ENCODE assay signal across 14 mouse cellular contexts in genomic region chr2:168613092-168613880, GRCm38 (mm10). TPM values are rescaled to one million over a fixed set of nuclear protein-coding genes. Genes with fewer than 3 reads are reported as not detected.
DNase-seq lines count a peak whose midpoint lies in the region; ATAC-seq and TF ChIP-seq lines count a peak whose summit lies in the region.
"Had no signal": no experiment of that assay in that cellular context is flagged by ENCODE, and none has a peak within 500 bp of the region (broad histone marks: within the 10 kb centered on the region; RNA-seq: fewer than 3 reads in every experiment).

No protein-coding gene starts in this region.

- H3ac ChIP-seq in myocyte (ENCODE audit: control insufficient read depth, insufficient read length) = no peak overlapping the region

- H3K36me3 ChIP-seq in intestine, embryonic 15.5 days = no peaks in the 10 kb centered on the region
- no peaks in the 10 kb centered on the region for H3K36me3 ChIP-seq in intestine, postnatal 0 days (ENCODE audit: control insufficient read depth, insufficient read depth)
- H3K36me3 ChIP-seq in midbrain, embryonic 10.5 days = no peaks in the 10 kb centered on the region
- no peaks in the 10 kb centered on the region for H3K36me3 ChIP-seq in midbrain, embryonic 15.5 days (replicated peaks)
- no peaks in the 10 kb centered on the region for H3K36me3 ChIP-seq in embryonic facial prominence, embryonic 15.5 days
- no peaks in the 10 kb centered on the region for H3K36me3 ChIP-seq in myocyte (ENCODE audit: control insufficient read depth, insufficient read depth)
- H3K36me3 ChIP-seq: liver, embryonic 12.5 days; midbrain, embryonic 12.5 days had no signal

- no peak overlapping the region for H3K27ac ChIP-seq in intestine, embryonic 15.5 days
- H3K27ac ChIP-seq in intestine, postnatal 0 days (ENCODE audit: low read depth, low read length) = no peak overlapping the region
- peak overlapping the region; percentile 60 for H3K27ac ChIP-seq in midbrain, embryonic 10.5 days (replicated peaks)
- H3K27ac ChIP-seq in midbrain, embryonic 15.5 days = no peak overlapping the region
- peak overlapping the region; percentile 75 for H3K27ac ChIP-seq in embryonic facial prominence, embryonic 15.5 days (replicated peaks)
- H3K27ac ChIP-seq: hindbrain, postnatal 0 days; liver, embryonic 12.5 days; midbrain, embryonic 12.5 days had no signal

- H3K4me1 ChIP-seq in intestine, embryonic 15.5 days (replicated peaks) = peaks cover 22% of the 10 kb centered on the region
- 0 out of 2 replicates have a peak, but pooled peaks cover 6% of the 10 kb centered on the region for H3K4me1 ChIP-seq in intestine, postnatal 0 days (replicated peaks; ENCODE audit: control insufficient read depth, insufficient read depth, low read length)
- peaks cover 41% of the 10 kb centered on the region for H3K4me1 ChIP-seq in midbrain, embryonic 10.5 days
- peaks cover 19% of the 10 kb centered on the region for H3K4me1 ChIP-seq in midbrain, embryonic 15.5 days
- peaks cover 58% of the 10 kb centered on the region for H3K4me1 ChIP-seq in embryonic facial prominence, embryonic 15.5 days

- no peak overlapping the region for H3K4me3 ChIP-seq in intestine, embryonic 15.5 days (replicated peaks)
- no peak overlapping the region for H3K4me3 ChIP-seq in intestine, postnatal 0 days (ENCODE audit: low read depth, low read length)
- H3K4me3 ChIP-seq in midbrain, embryonic 10.5 days = no peak overlapping the region
- no peak overlapping the region for H3K4me3 ChIP-seq in midbrain, embryonic 15.5 days
- H3K4me3 ChIP-seq in embryonic facial prominence, embryonic 15.5 days (replicated peaks) = no peak overlapping the region
- no peak overlapping the region for H3K4me3 ChIP-seq in myocyte
- H3K4me3 ChIP-seq: liver, embryonic 12.5 days; midbrain, embryonic 12.5 days had no signal

- H3K27me3 ChIP-seq in intestine, embryonic 15.5 days (replicated peaks) = no peaks in the 10 kb centered on the region
- no peaks in the 10 kb centered on the region for H3K27me3 ChIP-seq in intestine, postnatal 0 days (replicated peaks; ENCODE audit: control insufficient read depth, insufficient read depth, low read length)
- H3K27me3 ChIP-seq in midbrain, embryonic 10.5 days (ENCODE audit: low read depth, poor library complexity, severe bottlenecking) = no peaks in the 10 kb centered on the region
- H3K27me3 ChIP-seq in midbrain, embryonic 15.5 days (replicated peaks) = no peaks in the 10 kb centered on the region
- H3K27me3 ChIP-seq in embryonic facial prominence, embryonic 15.5 days = no peaks in the 10 kb centered on the region
- H3K27me3 ChIP-seq in myocyte (ENCODE audit: control insufficient read depth, insufficient read depth, insufficient read length) = no peaks in the 10 kb centered on the region
- H3K27me3 ChIP-seq: midbrain, embryonic 12.5 days had no signal

- DNase-seq in midbrain, embryonic 10.5 days (ENCODE audit: low spot score) = peak; percentile 39
- no peak for DNase-seq in layer of hippocampus, adult 18-20 months (ENCODE audit: low spot score in 2 of 2)
- DNase-seq in urinary bladder, postnatal 4 days (ENCODE audit: low spot score in 2 of 2) = no peak
- DNase-seq: adrenal gland, postnatal 25 days; cerebellum, adult 11-12 months; right cerebral cortex, postnatal 14 days had no signal

- no peak for TF ChIP-seq POLR2A in myocyte (IDR thresholded peaks at IDR 0.05; ENCODE audit: insufficient read length, low read depth)

- H3K9me3 ChIP-seq in intestine, embryonic 15.5 days = no peaks in the 10 kb centered on the region
- no peaks in the 10 kb centered on the region for H3K9me3 ChIP-seq in intestine, postnatal 0 days (ENCODE audit: control insufficient read depth)
- H3K9me3 ChIP-seq in midbrain, embryonic 10.5 days (replicated peaks) = no peaks in the 10 kb centered on the region
- H3K9me3 ChIP-seq in midbrain, embryonic 15.5 days = no peaks in the 10 kb centered on the region
- H3K9me3 ChIP-seq in embryonic facial prominence, embryonic 15.5 days (replicated peaks) = no peaks in the 10 kb centered on the region
- H3K9me3 ChIP-seq: liver, embryonic 12.5 days; midbrain, embryonic 12.5 days had no signal

- no peaks in the 10 kb centered on the region for H3K79me2 ChIP-seq in myocyte (ENCODE audit: control insufficient read depth, insufficient read depth)

- 48% methylated on average over 13 of the region's 13 CpGs for WGBS in intestine, embryonic 15.5 days
- 47% methylated on average over 13 of the region's 13 CpGs for WGBS in intestine, postnatal 0 days
- WGBS in midbrain, embryonic 10.5 days = 39% methylated on average over 13 of the region's 13 CpGs
- 33% methylated on average over 13 of the region's 13 CpGs for WGBS in midbrain, embryonic 15.5 days
- WGBS in embryonic facial prominence, embryonic 15.5 days = 40% methylated on average over 13 of the region's 13 CpGs

- no peak overlapping the region for H3K9ac ChIP-seq in intestine, embryonic 15.5 days
- H3K9ac ChIP-seq in intestine, postnatal 0 days (ENCODE audit: low read depth, low read length) = no peak overlapping the region
- H3K9ac ChIP-seq in midbrain, embryonic 15.5 days = no peak overlapping the region
- no peak overlapping the region for H3K9ac ChIP-seq in embryonic facial prominence, embryonic 15.5 days
- H3K9ac ChIP-seq: liver, embryonic 12.5 days; midbrain, embryonic 12.5 days had no signal

- TF ChIP-seq CTCF in intestine, postnatal 0 days (IDR thresholded peaks at IDR 0.05; ENCODE audit: low read depth) = no peak

- H3K4me2 ChIP-seq in intestine, embryonic 15.5 days (replicated peaks) = no peak overlapping the region
- H3K4me2 ChIP-seq in intestine, postnatal 0 days (replicated peaks; ENCODE audit: low read depth) = no peak overlapping the region
- no peak overlapping the region for H3K4me2 ChIP-seq in midbrain, embryonic 15.5 days
- no peak overlapping the region for H3K4me2 ChIP-seq in embryonic facial prominence, embryonic 15.5 days (replicated peaks)
- peak overlapping the region; percentile 68 for H3K4me2 ChIP-seq in myocyte (ENCODE audit: low read depth)
- H3K4me2 ChIP-seq: liver, embryonic 12.5 days; midbrain, embryonic 12.5 days had no signal

- peak; percentile 81 for ATAC-seq in intestine, embryonic 15.5 days
- no peak for ATAC-seq in intestine, postnatal 0 days
- no peak for ATAC-seq in midbrain, embryonic 15.5 days (replicated peaks)
- peak; percentile 36; the same call in 1 of the 2 replicates for ATAC-seq in embryonic facial prominence, embryonic 15.5 days (ENCODE audit: insufficient number of reproducible peaks, low FRiP score, low TSS enrichment, low read depth)
- ATAC-seq: hindbrain, postnatal 0 days; liver, embryonic 12.5 days had no signal

TF ChIP-seq in myocyte, 11 proteins besides CTCF, POLR2A, EP300 and RAD21:
- TF ChIP-seq MYOD1 (IDR thresholded peaks at IDR 0.05; ENCODE audit: control insufficient read depth in 1 of 3, insufficient read length in 2 of 3, low read depth in 2 of 3) = peak; percentile 33 to 87 (median 75)
- peak; percentile 49 to 85 (median 56) for TF ChIP-seq MYOG (IDR thresholded peaks at IDR 0.05; ENCODE audit: control insufficient read depth in 1 of 3, insufficient read depth in 1 of 3, insufficient read length in 2 of 3, low read depth in 2 of 3)
- no peak for TF ChIP-seq REST (IDR thresholded peaks at IDR 0.05; ENCODE audit: insufficient read depth, insufficient read length)
- TF ChIP-seq MAX (IDR thresholded peaks at IDR 0.05; ENCODE audit: low read depth) = no peak
- TF ChIP-seq POLR2AphosphoS2 (IDR thresholded peaks at IDR 0.05; ENCODE audit: insufficient read length, low read depth) = no peak

RNA-seq across cellular contexts. Expression of gene Nfatc2, which starts 11.8 kb away (rescaled TPM):
- polyA plus RNA-seq in intestine, embryonic 15.5 days (2015; fragmentation: Nextera tagmentation; extraction: Ambion mirVana) = 1.8 and 2.4 TPM in 2 replicates
- polyA plus RNA-seq in intestine, postnatal 0 days (2015; fragmentation: Nextera tagmentation; extraction: Ambion mirVana) = 1.5 and 1.9 TPM in 2 replicates
- 0.54 and 0.61 TPM in 2 replicates for polyA plus RNA-seq in midbrain, embryonic 10.5 days (2016; fragmentation: Nextera tagmentation; extraction: Ambion mirVana)
- 3.8 and 3.9 TPM in 2 replicates for polyA plus RNA-seq in midbrain, embryonic 15.5 days (2015; fragmentation: Nextera tagmentation; extraction: Ambion mirVana)
- 5.8 and 6.9 TPM in 2 replicates for polyA plus RNA-seq in embryonic facial prominence, embryonic 15.5 days (2015; fragmentation: Nextera tagmentation; extraction: Ambion mirVana)
- polyA plus RNA-seq in myocyte (2012; fragmentation: generic; extraction: Trizol) = 0.55 TPM
- 10 to 100 TPM; 18.3 to 18.6 TPM for total RNA-seq in layer of hippocampus, adult 18-20 months (2021)

Comparison
In these comparisons a context has a peak if more than half of its experiments do, and no peak if none do; other contexts are left out.
1. ATAC-seq: peak in intestine, embryonic 15.5 days (single experiment) and embryonic facial prominence, embryonic 15.5 days (single experiment); none in intestine, postnatal 0 days (single experiment) and midbrain, embryonic 15.5 days (single experiment).
2. H3K27ac ChIP-seq: peak in midbrain, embryonic 10.5 days (single experiment) and embryonic facial prominence, embryonic 15.5 days (single experiment); none in intestine, embryonic 15.5 days (single experiment), intestine, postnatal 0 days (single experiment) and midbrain, embryonic 15.5 days (single experiment).